Mouse (Mus musculus): ENCODE measurements around the gene Prickle1.

The Prickle1 gene

GRCm38 (mm10) chr15:93595746-93596145 lies at the start of gene Prickle1:
Gene Prickle1, minus strand, starts transcription at chr15:93595891.
- in situ Hi-C loops (cut with MboI; ENCODE audit: unreplicated experiment in 2 of 2) = no loop called here

- in situ Hi-C loops (cut with MboI; ENCODE audit: unreplicated experiment in 2 of 2) = no loop called here
Observed at GRCm38 (mm10) chr15:93640221-93640620, 44.5 kb upstream of the Prickle1 start.

- in situ Hi-C loops (cut with MboI; ENCODE audit: unreplicated experiment in 2 of 2) = no loop called here
Observed at GRCm38 (mm10) chr15:93636976-93637375, 41.3 kb upstream of the Prickle1 start.

- in situ Hi-C loops (cut with MboI; ENCODE audit: unreplicated experiment in 2 of 2) = no loop called here
Observed at GRCm38 (mm10) chr15:93635603-93636002, 39.9 kb upstream of the Prickle1 start.

DNA sequence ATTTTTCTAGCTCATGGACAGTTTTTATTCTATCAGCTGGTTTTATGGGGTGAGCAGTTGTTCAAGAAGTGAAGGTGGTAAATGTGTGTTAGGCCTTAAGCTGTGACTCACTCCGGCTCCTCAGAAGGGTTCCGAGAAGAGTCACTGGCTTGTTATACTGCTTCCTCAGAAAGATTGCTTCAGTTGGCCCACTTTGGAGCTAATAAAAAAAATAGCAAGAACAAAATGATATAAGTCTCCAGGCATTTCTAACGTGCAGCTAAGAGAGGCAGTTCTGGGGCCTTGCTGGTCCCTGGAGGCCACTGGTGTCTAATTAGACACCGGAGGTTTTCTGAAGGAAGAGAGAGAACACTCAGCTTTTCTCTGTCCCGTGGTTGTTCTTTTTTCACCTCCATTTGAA lies 38.8 kb upstream of the Prickle1 start:
- in situ Hi-C loops (cut with MboI; ENCODE audit: unreplicated experiment in 2 of 2) = no loop called here

GRCm38 (mm10) chr15:93630001-93630541 lies 34.4 kb upstream of the Prickle1 start:
- in situ Hi-C loops (cut with MboI; ENCODE audit: unreplicated experiment in 2 of 2) = no loop called here

DNA sequence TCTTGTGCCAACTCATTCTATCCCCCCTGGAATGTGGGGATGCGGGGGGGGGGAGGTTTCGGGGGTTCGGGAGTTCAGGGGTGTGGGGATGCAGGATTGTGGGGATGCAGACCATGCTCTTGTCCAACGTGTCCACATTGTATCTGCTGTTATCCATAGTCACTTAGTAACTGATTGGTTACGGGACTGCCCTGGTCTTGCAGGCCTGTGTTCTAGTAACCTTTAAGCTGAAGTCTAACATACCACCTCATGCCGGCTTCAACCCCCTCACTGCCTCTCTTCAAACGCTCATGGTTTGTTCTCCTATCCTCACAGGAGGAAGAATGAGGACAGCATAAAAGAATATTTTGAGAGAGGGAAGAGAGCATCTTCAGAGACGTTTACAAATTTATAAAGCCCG lies 33.5 kb upstream of the Prickle1 start:
- in situ Hi-C loops (cut with MboI; ENCODE audit: unreplicated experiment in 2 of 2) = no loop called here

- in situ Hi-C loops (cut with MboI; ENCODE audit: unreplicated experiment in 2 of 2) = no loop called here
Observed at GRCm38 (mm10) chr15:93627836-93628797, 32.4 kb upstream of the Prickle1 start.

GRCm38 (mm10) chr15:93619551-93619950 lies 23.9 kb upstream of the Prickle1 start:
- in situ Hi-C loops (cut with MboI; ENCODE audit: unreplicated experiment in 2 of 2) = no loop called here

GRCm38 (mm10) chr15:93618442-93619150 lies 22.9 kb upstream of the Prickle1 start:
- in situ Hi-C loops (cut with MboI; ENCODE audit: unreplicated experiment in 2 of 2) = no loop called here

DNA sequence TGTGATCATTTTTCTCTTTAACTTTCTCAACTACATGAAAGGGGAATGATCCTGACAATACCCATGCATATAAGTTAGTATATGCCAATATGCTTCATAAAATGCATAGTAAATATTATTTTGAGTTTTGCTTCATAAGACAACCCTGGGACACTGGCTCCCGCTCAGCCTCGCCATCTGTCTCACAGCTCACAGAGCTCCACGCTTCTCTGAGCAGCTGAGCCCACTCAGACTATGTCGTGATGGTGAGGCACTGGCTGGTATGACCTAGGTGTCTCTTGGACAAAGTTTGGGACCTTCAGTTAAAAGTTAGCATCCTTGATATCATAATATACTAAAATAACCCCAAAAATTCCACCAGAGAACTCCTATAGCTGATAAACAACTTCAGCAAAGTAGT lies 20.6 kb upstream of the Prickle1 start:
- in situ Hi-C loops (cut with MboI; ENCODE audit: unreplicated experiment in 2 of 2) = no loop called here

- in situ Hi-C loops (cut with MboI; ENCODE audit: unreplicated experiment in 2 of 2) = no loop called here
Observed at GRCm38 (mm10) chr15:93615031-93615430, 19.3 kb upstream of the Prickle1 start.

DNA sequence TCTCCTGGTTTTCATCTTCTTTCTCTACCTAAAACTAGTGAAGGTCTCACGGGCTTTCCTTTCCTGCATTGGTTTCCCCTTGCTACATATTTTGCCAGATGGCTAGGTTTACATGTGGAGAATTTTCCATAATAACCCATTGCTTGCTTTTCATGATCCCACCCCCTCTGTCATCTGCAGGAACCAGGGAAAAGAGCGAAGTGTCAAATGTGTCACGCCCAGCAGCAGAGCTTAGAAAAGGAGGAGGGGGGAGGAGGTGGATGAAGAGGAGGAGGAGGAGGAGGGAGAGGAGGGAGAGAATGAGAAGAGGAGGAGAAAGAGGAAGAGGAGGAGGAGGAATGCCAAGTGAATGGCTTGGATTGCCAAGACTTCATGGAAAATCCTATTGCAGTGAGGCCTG lies 17.9 kb upstream of the Prickle1 start:
- in situ Hi-C loops (cut with MboI; ENCODE audit: unreplicated experiment in 2 of 2) = no loop called here

- in situ Hi-C loops (cut with MboI; ENCODE audit: unreplicated experiment in 2 of 2) = no loop called here
Observed at GRCm38 (mm10) chr15:93611536-93612300, 16.0 kb upstream of the Prickle1 start.

GRCm38 (mm10) chr15:93610721-93611201 lies 15.1 kb upstream of the Prickle1 start:
- in situ Hi-C loops (cut with MboI; ENCODE audit: unreplicated experiment in 2 of 2) = no loop called here

- in situ Hi-C loops (cut with MboI; ENCODE audit: unreplicated experiment in 2 of 2) = no loop called here
Observed at GRCm38 (mm10) chr15:93610288-93610687, 14.6 kb upstream of the Prickle1 start.

- in situ Hi-C loops (cut with MboI; ENCODE audit: unreplicated experiment in 2 of 2) = no loop called here
Observed at GRCm38 (mm10) chr15:93602850-93603249, 7.2 kb upstream of the Prickle1 start.

- in situ Hi-C loops (cut with MboI; ENCODE audit: unreplicated experiment in 2 of 2) = no loop called here
Observed at GRCm38 (mm10) chr15:93601461-93602015, 5.8 kb upstream of the Prickle1 start.

DNA sequence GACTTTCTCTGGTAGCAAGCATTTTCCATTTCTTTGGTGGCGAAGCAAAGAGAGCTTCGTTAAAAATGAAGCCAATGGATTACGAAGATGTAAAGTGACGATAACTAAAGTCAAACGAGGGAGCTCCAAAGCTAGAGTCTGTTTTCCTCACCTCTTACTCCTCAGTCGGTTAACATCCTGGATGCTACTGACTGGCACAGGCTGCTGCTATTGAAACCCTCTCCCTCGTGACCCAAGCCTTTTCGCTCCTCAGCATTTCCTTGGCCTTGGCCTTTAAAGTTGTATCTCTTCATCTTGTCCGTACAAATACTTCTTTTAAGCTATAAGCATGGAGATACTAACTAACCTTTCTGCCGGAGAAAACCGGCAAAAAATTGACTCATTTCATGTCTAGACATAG lies 1.3 kb upstream of the Prickle1 start:
- in situ Hi-C loops (cut with MboI; ENCODE audit: unreplicated experiment in 2 of 2) = no loop called here

DNA sequence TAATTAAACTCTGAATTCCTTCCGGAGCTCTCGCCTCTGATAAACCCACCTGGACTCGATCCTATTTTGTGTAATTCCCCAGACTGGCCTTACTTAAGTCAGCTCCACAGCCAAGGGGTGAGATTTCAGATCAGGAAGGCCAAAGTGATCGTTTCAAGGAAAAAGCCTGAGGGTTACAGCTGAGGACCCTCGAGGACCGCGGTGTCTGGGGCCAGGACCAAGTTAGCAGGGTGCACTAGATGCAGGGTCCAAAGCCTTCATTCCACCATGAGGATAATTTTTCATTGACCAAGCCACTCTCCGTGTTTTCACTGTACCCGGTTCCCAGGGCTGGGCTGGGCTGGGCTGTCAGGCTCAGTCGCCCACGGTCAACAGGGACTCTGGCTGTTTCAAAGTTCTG lies 594 bp upstream of the Prickle1 start:
- in situ Hi-C loops (cut with MboI; ENCODE audit: unreplicated experiment in 2 of 2) = no loop called here
